Mouse (Mus musculus) neural tube, embryonic 14.5 days (tissue): Measurements from ENCODE around the gene Car1. TPM values are rescaled to one million over a fixed set of nuclear protein-coding genes. Genes with fewer than 3 reads are reported as not detected.

Experiments used
- ATAC-seq: fragments of 200-750 bp; cut with Nextera tagmentation; 2 replicates; pipeline ENCODE4 v1.8.0; 2017; ENCODE audit warnings: low read depth, mild to moderate bottlenecking, moderate TSS enrichment, moderate library complexity
- H3K27ac ChIP-seq: fragments of 300-500 bp; sonication (generic); 2 replicates; pipeline ENCODE4 v1.5.1; 2014; ENCODE audit warnings: low read depth, mild to moderate bottlenecking, control low read depth, low read length, moderate library complexity, mixed read lengths
- H3K27me3 ChIP-seq: fragments of 300-500 bp; sonication (generic); 2 replicates; pipeline ENCODE4 v1.6.1; 2014; ENCODE audit warnings: low read length; ENCODE audit not compliant: control insufficient read depth, insufficient read depth
- H3K36me3 ChIP-seq: fragments of 300-500 bp; sonication (generic); 2 replicates; pipeline ENCODE4 v1.6.1; 2014; ENCODE audit warnings: low read length, mixed read lengths; ENCODE audit not compliant: control insufficient read depth, insufficient read depth
- H3K4me1 ChIP-seq: fragments of 300-500 bp; sonication (generic); 2 replicates; pipeline ENCODE4 v1.6.1; 2014; ENCODE audit warnings: low read length; ENCODE audit not compliant: control insufficient read depth, insufficient read depth
- H3K4me2 ChIP-seq: fragments of 300-500 bp; sonication (generic); 2 replicates; pipeline ENCODE4 v1.6.1; 2014; ENCODE audit warnings: mild to moderate bottlenecking, low read depth, low read length, control low read depth
- H3K4me3 ChIP-seq: fragments of 300-500 bp; sonication (generic); 2 replicates; pipeline ENCODE4 v1.5.1; 2014; ENCODE audit warnings: low read depth, low read length, control low read depth, mixed read lengths
- H3K9ac ChIP-seq: fragments of 300-500 bp; sonication (generic); replicated peaks from 2 replicates; pipeline ENCODE4 v1.6.1; 2014; ENCODE audit warnings: low read depth, mild to moderate bottlenecking, control low read depth, low read length, mixed read lengths
- H3K9me3 ChIP-seq: fragments of 300-500 bp; sonication (generic); 2 replicates; pipeline ENCODE4 v1.6.1; 2016; ENCODE audit warnings: low read length; ENCODE audit not compliant: control insufficient read depth
- WGBS: fragments of 180-500 bp; shearing (Covaris S2); extraction: QIAGEN DNeasy Blood & Tissue Kit; methylation state at CpG from one replicate; pipeline ENCODE4 v1.1.7; 2014; 5-methylcytosine and 5-hydroxymethylcytosine counted together
- polyA plus RNA-seq: library from polyadenylated mRNA; unstranded; fragments of >200 nt; fragmentation: Nextera tagmentation; extraction: Ambion mirVana; gene quantifications from 2 replicates; pipeline ENCODE4 v1.2.1, GENCODE M21; 2014

The Car1 gene
- polyA plus RNA-seq, result 0.30 TPM in 1 of 2 replicates, not detected in the other

GRCm38 (mm10) chr3:14808211-14808610 is at the start of gene Car1:
Car1 (minus strand) TSS chr3:14808368.
- 88% methylated on average over 1 of the region's 1 CpGs for WGBS
- Histone ChIP-seq H3K4me3 (no peak within 1 kb of the TSS), H3K36me3 (no peaks in the 10 kb centered on the region), H3K9ac (no peak within 1 kb of the TSS), H3K27me3 (no peaks in the 10 kb centered on the region), H3K4me2 (no peak within 1 kb of the TSS), H3K9me3 (no peaks in the 10 kb centered on the region), H3K27ac (no peak within 1 kb of the TSS), H3K4me1 (no peaks in the 10 kb centered on the region)
- ATAC-seq, result no peak

GRCm38 (mm10) chr3:14857874-14858273 is 49.7 kb upstream of the Car1 start:
- Histone ChIP-seq H3K36me3 (no peaks in the 10 kb centered on the region), H3K9me3 (no peaks in the 10 kb centered on the region), H3K4me2 (no peak overlapping the region), H3K9ac (no peak overlapping the region), H3K4me1 (no peaks in the 10 kb centered on the region), H3K27me3 (no peaks in the 10 kb centered on the region), H3K27ac (no peak overlapping the region), H3K4me3 (no peak overlapping the region)
- ATAC-seq, result no peak
- 88% methylated on average over 3 of the region's 3 CpGs for WGBS

- no peak overlapping the region for H3K4me3 ChIP-seq
- no peaks in the 10 kb centered on the region for H3K36me3 ChIP-seq
- WGBS, result 86% methylated on average over 1 of the region's 1 CpGs
- H3K9ac ChIP-seq, result no peak overlapping the region
- no peaks in the 10 kb centered on the region for H3K9me3 ChIP-seq
- H3K4me2 ChIP-seq, result no peak overlapping the region
- H3K27ac ChIP-seq, result no peak overlapping the region
- ATAC-seq, result no peak
- no peaks in the 10 kb centered on the region for H3K27me3 ChIP-seq
- H3K4me1 ChIP-seq, result no peaks in the 10 kb centered on the region
These were observed 46.3 kb upstream of the Car1 start for GRCm38 (mm10) chr3:14854446-14854845.

GRCm38 (mm10) chr3:14853966-14854365 is 45.8 kb upstream of the Car1 start:
- H3K4me1 ChIP-seq, result no peaks in the 10 kb centered on the region
- no peak overlapping the region for H3K4me3 ChIP-seq
- H3K4me2 ChIP-seq, result no peak overlapping the region
- no peaks in the 10 kb centered on the region for H3K36me3 ChIP-seq
- H3K27me3 ChIP-seq, result no peaks in the 10 kb centered on the region
- ATAC-seq, result no peak
- H3K9me3 ChIP-seq, result no peaks in the 10 kb centered on the region
- no peak overlapping the region for H3K9ac ChIP-seq
- 81% methylated on average over 5 of the region's 5 CpGs for WGBS
- H3K27ac ChIP-seq, result no peak overlapping the region

- ATAC-seq, result no peak
These were observed 40.6 kb upstream of the Car1 start for GRCm38 (mm10) chr3:14848587-14849254.

GRCm38 (mm10) chr3:14839466-14840118 is 31.4 kb upstream of the Car1 start:
- Histone ChIP-seq H3K4me1 (no peaks in the 10 kb centered on the region), H3K27me3 (no peaks in the 10 kb centered on the region), H3K4me3 (no peak overlapping the region), H3K27ac (no peak overlapping the region), H3K9me3 (no peaks in the 10 kb centered on the region), H3K9ac (no peak overlapping the region), H3K36me3 (no peaks in the 10 kb centered on the region), H3K4me2 (no peak overlapping the region)
- WGBS, result 89% methylated on average over 3 of the region's 3 CpGs
- no peak for ATAC-seq

More at GRCm38 (mm10) chr3:14848587-14849254, 40.6 kb upstream of the Car1 start:
- H3K27me3 ChIP-seq, result no peaks in the 10 kb centered on the region
- WGBS, result 94% methylated on average over 2 of the region's 2 CpGs
- no peak overlapping the region for H3K4me3 ChIP-seq
- no peak overlapping the region for H3K4me2 ChIP-seq
- no peaks in the 10 kb centered on the region for H3K4me1 ChIP-seq
- no peaks in the 10 kb centered on the region for H3K36me3 ChIP-seq
- H3K27ac ChIP-seq, result no peak overlapping the region
- H3K9me3 ChIP-seq, result no peaks in the 10 kb centered on the region
- no peak overlapping the region for H3K9ac ChIP-seq

GRCm38 (mm10) chr3:14838936-14839335 is 30.8 kb upstream of the Car1 start:
- H3K9ac ChIP-seq, result no peak overlapping the region
- no peak for ATAC-seq
- H3K4me3 ChIP-seq, result no peak overlapping the region
- 92% methylated on average over 1 of the region's 1 CpGs for WGBS
- no peaks in the 10 kb centered on the region for H3K27me3 ChIP-seq
- no peak overlapping the region for H3K4me2 ChIP-seq
- H3K9me3 ChIP-seq, result no peaks in the 10 kb centered on the region
- no peaks in the 10 kb centered on the region for H3K36me3 ChIP-seq
- no peak overlapping the region for H3K27ac ChIP-seq
- H3K4me1 ChIP-seq, result no peaks in the 10 kb centered on the region

- Histone ChIP-seq H3K4me2 (no peak overlapping the region), H3K27ac (no peak overlapping the region), H3K27me3 (no peaks in the 10 kb centered on the region), H3K4me1 (no peaks in the 10 kb centered on the region), H3K9ac (no peak overlapping the region), H3K4me3 (no peak overlapping the region), H3K9me3 (no peaks in the 10 kb centered on the region), H3K36me3 (no peaks in the 10 kb centered on the region)
- no peak for ATAC-seq
These were observed 24.6 kb upstream of the Car1 start for GRCm38 (mm10) chr3:14832766-14833165.

GRCm38 (mm10) chr3:14831219-14831835 is 23.2 kb upstream of the Car1 start:
- no peaks in the 10 kb centered on the region for H3K36me3 ChIP-seq
- ATAC-seq, result no peak
- no peak overlapping the region for H3K4me3 ChIP-seq
- no peak overlapping the region for H3K4me2 ChIP-seq
- H3K27me3 ChIP-seq, result no peaks in the 10 kb centered on the region
- no peak overlapping the region for H3K9ac ChIP-seq
- WGBS, result 92% methylated on average over 5 of the region's 5 CpGs
- no peaks in the 10 kb centered on the region for H3K4me1 ChIP-seq
- no peak overlapping the region for H3K27ac ChIP-seq
- H3K9me3 ChIP-seq, result no peaks in the 10 kb centered on the region
